Mouse (Mus musculus) C2C12 (cell line): ENCODE results near the gene Wdr83. TPM values are rescaled to one million over a fixed set of nuclear protein-coding genes. Genes with fewer than 3 reads are reported as not detected.
A peak's percentile ranks its signal among the peaks of the same experiment; 100 is the strongest.
"Not testable (repeated sequence)": the region's sequence is repeated elsewhere in the genome, so short reads cannot be mapped to it uniquely, and the experiment has no call there.

Experiments
- H3K27me3 ChIP-seq: one replicate; pipeline ENCODE4 v1.6.1; 2011; ENCODE audit not compliant: control insufficient read depth, insufficient read depth, insufficient read length
- H3K36me3 ChIP-seq: one replicate; pipeline ENCODE4 v1.6.1; 2011; ENCODE audit not compliant: control insufficient read depth, insufficient read depth
- H3K4me3 ChIP-seq: one replicate; pipeline ENCODE4 v1.5.1; 2011; ENCODE audit warnings: mild to moderate bottlenecking, control low read depth; ENCODE audit not compliant: poor library complexity, insufficient read depth, severe bottlenecking
- H3K79me2 ChIP-seq: one replicate; pipeline ENCODE4 v1.6.1; 2011; ENCODE audit not compliant: control insufficient read depth, insufficient read depth
- H3K79me3 ChIP-seq: one replicate; pipeline ENCODE4 v1.6.1; 2011; ENCODE audit warnings: low read depth, control low read depth
- H3ac ChIP-seq: one replicate; pipeline ENCODE3; 2011; ENCODE audit warnings: low read depth; ENCODE audit not compliant: control insufficient read depth, insufficient read length
- CEBPB ChIP-seq: IDR thresholded peaks from one replicate; pipeline ENCODE4 v1.6.1; 2011; ENCODE audit warnings: low read depth, mild to moderate bottlenecking, control low read depth, moderate library complexity
- CTCF ChIP-seq: IDR thresholded peaks from one replicate; pipeline ENCODE4 v1.5.1; 2011; ENCODE audit not compliant: control insufficient read depth, insufficient read depth, insufficient read length
- FOSL1 ChIP-seq: IDR thresholded peaks from one replicate; pipeline ENCODE4 v1.8.0; 2011; ENCODE audit warnings: mild to moderate bottlenecking, low read length; ENCODE audit not compliant: poor library complexity, insufficient read depth, severe bottlenecking
- MAX ChIP-seq: IDR thresholded peaks from one replicate; pipeline ENCODE4 v1.6.1; 2011; ENCODE audit warnings: mild to moderate bottlenecking, control low read depth
- MYOD1 ChIP-seq: IDR thresholded peaks from one replicate; pipeline ENCODE4 v1.6.1; 2011; ENCODE audit warnings: low read depth; ENCODE audit not compliant: control insufficient read depth, insufficient read length
- MYOG ChIP-seq: IDR thresholded peaks from one replicate; pipeline ENCODE4 v1.6.1; 2011; ENCODE audit not compliant: control insufficient read depth, insufficient read length; ENCODE audit errors: extremely low read depth
- USF1 ChIP-seq: IDR thresholded peaks from one replicate; pipeline ENCODE4 v1.6.1; 2011; ENCODE audit warnings: low read depth, mild to moderate bottlenecking, control low read depth, moderate library complexity
- long read RNA-seq, 2 experiments: library from polyadenylated mRNA; unstranded; transcript quantifications; one replicate each; pipeline ENCODE4 v2.0.0; 2019 to 2020
- polyA plus RNA-seq: library from polyadenylated mRNA; unstranded; fragments of >200 nt; fragmentation: generic; extraction: Trizol; gene quantifications from one replicate; pipeline ENCODE4 v1.2.1, GENCODE M21; 2012; ENCODE audit warnings: missing spikeins

The Wdr83 gene
- polyA plus RNA-seq: 25.0 TPM
- long read RNA-seq, experiment 1, transcript Wdr83-201 (9 exons, 1,238 nt): major isoform, 38 of 68 reads
- long read RNA-seq, experiment 1, partial matches to known transcripts: 12 of 68 reads
- long read RNA-seq, experiment 1, other reads (novel, unspliced or antisense): 10 of 68 reads
- long read RNA-seq, experiment 2, transcript Wdr83-201 (9 exons, 1,238 nt): major isoform, 60 of 92 reads
- long read RNA-seq, experiment 2, transcript Wdr83-202 (8 exons, 1,406 nt): minor isoform, 9 of 92 reads
- long read RNA-seq, experiment 2, partial matches to known transcripts: 5 of 92 reads
- long read RNA-seq, experiment 2, other reads (novel, unspliced or antisense): 17 of 92 reads

GRCm38 (mm10) chr8:85081216-85081555 lies at the start of gene Wdr83:
TSS of gene Wdr83 (minus strand) at chr8:85081306.
- TF ChIP-seq MYOG: no peak
- Histone ChIP-seq H3K36me3 (peaks cover 29% of the 10 kb centered on the region), H3K4me3 (peak within 1 kb of the TSS; percentile 69), H3ac (peak within 1 kb of the TSS; percentile 83), H3K27me3 (no peaks in the 10 kb centered on the region), H3K79me2 (peaks cover 26% of the 10 kb centered on the region), H3K79me3 (peaks cover 15% of the 10 kb centered on the region)

GRCm38 (mm10) chr8:85123691-85124090 lies 42.6 kb upstream of the Wdr83 start:
- Histone ChIP-seq H3K79me3 (no peaks in the 10 kb centered on the region), H3K27me3 (no peaks in the 10 kb centered on the region), H3K79me2 (no peaks in the 10 kb centered on the region), H3K4me3 (no peak overlapping the region), H3K36me3 (no peaks in the 10 kb centered on the region), H3ac (no peak overlapping the region)
- no peak for TF ChIP-seq MAX
- TF ChIP-seq CTCF: no peak
- no peak for TF ChIP-seq FOSL1
- no peak for TF ChIP-seq USF1
- TF ChIP-seq MYOG: no peak
- TF ChIP-seq MYOD1: no peak
- no peak for TF ChIP-seq CEBPB

- Histone ChIP-seq H3ac (no peak within 1 kb of the TSS), H3K79me2 (no peaks in the 10 kb centered on the region), H3K4me3 (no peak within 1 kb of the TSS), H3K79me3 (no peaks in the 10 kb centered on the region), H3K27me3 (no peaks in the 10 kb centered on the region), H3K36me3 (no peaks in the 10 kb centered on the region)
- TF ChIP-seq MYOD1 (no peak), CEBPB (no peak), CTCF (no peak), MYOG (no peak)
Measured at GRCm38 (mm10) chr8:85122995-85123394, 41.9 kb upstream of the Wdr83 start, which contains the start of gene Zfp791. TSS of gene Zfp791 (minus strand) at chr8:85123095.

GRCm38 (mm10) chr8:85120251-85120650 lies 39.1 kb upstream of the Wdr83 start:
- H3K27me3 ChIP-seq, H3K79me2 ChIP-seq, H3ac ChIP-seq, H3K79me3 ChIP-seq, H3K4me3 ChIP-seq, H3K36me3 ChIP-seq: not testable (repeated sequence)

GRCm38 (mm10) chr8:85119052-85119981 lies 38.2 kb upstream of the Wdr83 start:
- H3K79me3 ChIP-seq: no peaks in the 10 kb centered on the region
- TF ChIP-seq MYOG (no peak), MAX (no peak), MYOD1 (no peak), USF1 (no peak), CTCF (no peak), FOSL1 (no peak), CEBPB (no peak)
- H3K4me3 ChIP-seq: no peak overlapping the region
- no peaks in the 10 kb centered on the region for H3K27me3 ChIP-seq
- no peaks in the 10 kb centered on the region for H3K79me2 ChIP-seq
- H3ac ChIP-seq: peak overlapping the region; percentile 70
- no peaks in the 10 kb centered on the region for H3K36me3 ChIP-seq

- Histone ChIP-seq H3K4me3 (no peak overlapping the region), H3K79me2 (no peaks in the 10 kb centered on the region), H3K79me3 (no peaks in the 10 kb centered on the region), H3ac (no peak overlapping the region), H3K27me3 (no peaks in the 10 kb centered on the region), H3K36me3 (no peaks in the 10 kb centered on the region)
- TF ChIP-seq MYOD1: no peak
- no peak for TF ChIP-seq CTCF
- no peak for TF ChIP-seq USF1
- no peak for TF ChIP-seq CEBPB
- no peak for TF ChIP-seq MAX
- TF ChIP-seq FOSL1: no peak
- no peak for TF ChIP-seq MYOG
Measured at GRCm38 (mm10) chr8:85116984-85117383, 35.9 kb upstream of the Wdr83 start.
